Mouse (Mus musculus) kidney, adult 2 months (tissue): ENCODE results near the gene Ltbp1.

ENCODE experiments used
- CTCF ChIP-seq: fragments of 200-500 bp; conservative IDR thresholded peaks from 2 replicates; pipeline ENCODE4 v1.5.1; 2011; ENCODE audit warnings: low read depth, mild to moderate bottlenecking, control low read depth, low read length, moderate library complexity, mixed read lengths; ENCODE audit not compliant: insufficient read depth, insufficient read length
- POLR2A ChIP-seq: fragments of 200-500 bp; IDR thresholded peaks from one replicate; pipeline ENCODE4 v1.6.1; 2011; ENCODE audit warnings: low read depth, low read length, control low read depth

- TF ChIP-seq POLR2A: no peak
- no peak for TF ChIP-seq CTCF
Observed at GRCm38 (mm10) chr17:75000066-75000465, 5.3 kb upstream of the Ltbp1 start.
